Mouse (Mus musculus): ENCODE measurements around the gene Gm15517.

Gene Gm15517

DNA sequence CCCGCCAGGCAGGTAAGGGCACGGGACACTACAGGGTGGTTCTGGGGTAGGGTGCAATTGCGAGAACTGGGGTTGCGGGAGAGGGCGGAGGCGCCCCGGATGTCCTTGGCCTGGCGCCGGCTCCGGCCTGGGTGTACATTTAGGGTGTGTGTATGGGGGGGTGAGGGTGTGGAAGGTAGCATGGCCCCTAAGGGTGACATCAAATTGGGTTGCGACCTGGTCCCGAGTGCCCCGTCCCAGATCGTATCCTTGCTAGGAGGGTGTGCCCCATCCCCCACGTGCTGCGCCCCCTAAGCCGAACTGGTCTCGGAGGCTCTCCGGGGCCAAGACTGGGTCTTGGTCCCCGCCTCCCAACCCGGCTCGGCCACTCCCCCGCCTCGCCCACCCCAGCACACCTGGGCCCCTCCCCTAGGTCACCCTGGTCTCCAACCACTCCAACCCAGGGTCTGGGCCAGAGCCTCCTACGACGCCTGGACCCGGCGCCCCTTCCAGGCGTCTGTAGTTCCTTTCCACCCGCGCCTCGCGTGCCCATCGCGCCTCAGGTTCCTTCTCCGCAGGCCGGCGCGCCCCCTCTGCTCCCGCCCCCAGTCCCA, 49.1 kb downstream of the Gm15517 start:
- no peak for DNase-seq

DNA sequence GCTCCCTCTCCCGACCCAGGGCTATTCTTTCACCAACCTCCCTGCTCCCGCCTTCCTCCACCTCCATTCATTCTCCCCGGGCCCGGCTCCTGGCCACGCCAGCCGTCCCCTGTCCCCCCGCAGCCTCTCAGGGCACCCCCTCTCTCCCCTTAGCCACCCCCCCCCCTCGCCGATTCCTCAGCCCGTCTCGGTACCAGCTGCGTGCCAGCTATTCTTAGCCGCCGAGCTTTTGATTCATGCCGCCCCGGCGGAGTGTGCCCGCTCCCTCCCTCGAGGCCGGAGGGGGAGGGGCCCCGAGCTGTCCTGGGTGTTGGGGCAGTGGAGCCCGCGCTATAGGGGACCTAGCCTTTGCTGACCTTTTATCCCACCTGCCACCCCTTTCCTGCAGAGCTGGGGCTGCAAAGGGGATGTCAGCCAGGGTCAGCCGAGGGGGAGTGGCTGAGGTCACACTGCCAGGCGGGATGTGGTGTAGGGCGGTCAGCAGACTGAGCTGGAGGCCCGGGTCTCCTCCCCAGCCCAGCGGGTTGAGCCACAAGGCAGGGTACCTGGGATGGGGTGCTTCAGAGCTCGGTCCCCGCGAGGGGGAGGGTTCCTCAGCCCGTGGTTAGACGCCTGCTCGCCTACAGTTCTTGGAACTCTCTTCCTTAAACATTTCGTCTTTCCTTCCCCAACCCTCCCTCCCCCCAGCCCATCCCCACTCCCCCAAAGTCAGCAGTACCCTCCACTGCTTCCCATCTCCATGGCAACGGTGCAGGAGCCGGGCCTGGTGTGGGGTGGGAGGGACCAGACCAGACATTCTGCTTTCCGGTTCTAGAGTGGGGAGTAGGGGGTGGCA, 49.8 kb downstream of the Gm15517 start:
- peak in 1 of 2 experiments; percentile 37 for DNase-seq
